Mouse (Mus musculus): Measurements from ENCODE around the gene Arcn1.

- TF ChIP-seq EP300 (IDR thresholded peaks at IDR 0.05; ENCODE audit: low read depth) (no peak), CTCF (IDR thresholded peaks at IDR 0.05; ENCODE audit: low read depth) (no peak)
Observed at GRCm38 (mm10) chr9:44805536-44805935, 37.9 kb upstream of the Arcn1 start.

All from liver, embryonic 14.5 days (tissue).